8 mouse cellular contexts compared by ENCODE assay signal in the genomic region with DNA sequence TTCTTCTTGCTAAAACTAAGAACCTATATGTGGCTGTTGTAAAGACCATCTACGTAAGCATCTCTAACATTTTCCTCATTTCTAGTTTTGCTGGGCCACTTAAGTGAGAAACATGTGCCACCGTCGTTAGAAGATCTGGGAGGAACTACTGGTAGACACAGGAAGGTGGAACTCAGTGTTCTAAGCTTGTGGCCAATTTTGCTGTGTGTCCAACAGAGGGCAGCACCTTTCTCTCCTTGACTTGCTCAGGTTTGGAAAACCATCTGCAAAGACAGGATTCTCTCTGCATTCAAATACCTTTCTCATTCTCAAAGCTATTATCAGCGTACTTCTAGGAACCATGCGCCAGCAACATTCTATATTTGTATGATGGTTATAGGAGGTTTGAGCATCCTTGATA.
A peak's percentile ranks its signal among the peaks of the same experiment; 100 is the strongest.
DNase-seq lines count a peak whose midpoint lies in the region; ATAC-seq and TF ChIP-seq lines count a peak whose summit lies in the region.

No protein-coding gene starts in this region.

- H3K4me1 ChIP-seq in E14TG2a.4 (replicated peaks; ENCODE audit: low read depth, low read length) = peaks cover 3% of the 10 kb centered on the region; the same call in 1 of the 2 replicates
- H3K4me1 ChIP-seq in forebrain, embryonic 14.5 days (ENCODE audit: control insufficient read depth, insufficient read depth, low read length) = no peaks in the 10 kb centered on the region
- H3K4me1 ChIP-seq in midbrain, embryonic 11.5 days (ENCODE audit: control insufficient read depth, insufficient read depth, low read length) = no peaks in the 10 kb centered on the region

- H3K27ac ChIP-seq in forebrain, embryonic 14.5 days (ENCODE audit: low read depth, low read length) = no peak overlapping the region
- H3K27ac ChIP-seq in midbrain, embryonic 11.5 days (ENCODE audit: low read depth, low read length) = no peak overlapping the region

- no peaks in the 10 kb centered on the region for H3K27me3 ChIP-seq in E14TG2a.4 (ENCODE audit: insufficient read depth, low read length)
- no peaks in the 10 kb centered on the region for H3K27me3 ChIP-seq in forebrain, embryonic 14.5 days (replicated peaks; ENCODE audit: control insufficient read depth, insufficient read depth, low read length)
- H3K27me3 ChIP-seq in midbrain, embryonic 11.5 days (ENCODE audit: control insufficient read depth, insufficient read depth, low read length) = no peaks in the 10 kb centered on the region

- peak; percentile 63 for TF ChIP-seq CTCF in E14TG2a.4 (conservative IDR thresholded peaks at IDR 0.05; ENCODE audit: low read length)

- no peaks in the 10 kb centered on the region for H3K36me3 ChIP-seq in E14TG2a.4 (ENCODE audit: insufficient read depth, low read length)
- H3K36me3 ChIP-seq in forebrain, embryonic 14.5 days (ENCODE audit: control insufficient read depth, insufficient read depth, low read length) = no peaks in the 10 kb centered on the region
- no peaks in the 10 kb centered on the region for H3K36me3 ChIP-seq in midbrain, embryonic 11.5 days (ENCODE audit: control insufficient read depth, insufficient read depth, low read length)

- intact Hi-C loops in heart, postnatal 10 days (cut with DNase I) = loop anchor here (2.0 to 5.0 kb wide), 3 partner anchors 133 to 723 kb away; no protein-coding TSS in a partner anchor

- no peaks in the 10 kb centered on the region for H3K9me3 ChIP-seq in E14TG2a.4 (ENCODE audit: low read length)
- no peaks in the 10 kb centered on the region for H3K9me3 ChIP-seq in forebrain, embryonic 14.5 days (replicated peaks; ENCODE audit: control insufficient read depth, low read length)
- H3K9me3 ChIP-seq in midbrain, embryonic 11.5 days (ENCODE audit: control insufficient read depth, low read length) = no peaks in the 10 kb centered on the region

- no peak overlapping the region for H3K4me2 ChIP-seq in forebrain, embryonic 14.5 days (ENCODE audit: low read length)
- no peak overlapping the region for H3K4me2 ChIP-seq in midbrain, embryonic 11.5 days

- ATAC-seq in forebrain, embryonic 14.5 days = peak; percentile 50; the same call in 1 of the 2 replicates
- 0 out of 2 replicates have a peak, but pooled peaks have one; percentile 54 for ATAC-seq in midbrain, embryonic 11.5 days (ENCODE audit: low FRiP score)

- H3K9ac ChIP-seq in forebrain, embryonic 14.5 days (ENCODE audit: low read length) = no peak overlapping the region
- H3K9ac ChIP-seq in midbrain, embryonic 11.5 days (ENCODE audit: low read length) = no peak overlapping the region

- WGBS in forebrain, embryonic 14.5 days = 31% methylated on average over 5 of the region's 5 CpGs
- 38% methylated on average over 5 of the region's 5 CpGs for WGBS in midbrain, embryonic 11.5 days

- peak; percentile 34 to 67 for DNase-seq in heart, postnatal 10 days
- no peak for DNase-seq in heart, adult 8-10 months (ENCODE audit: low spot score)
- DNase-seq in c-Kit-positive CD71-positive TER-119-positive erythroid progenitor cells, embryonic 14.5 days (ENCODE audit: low spot score) = peak; percentile 1
- DNase-seq in forebrain, embryonic 14.5 days (ENCODE audit: low spot score) = peak; percentile 83
- DNase-seq in layer of hippocampus, postnatal 14 days (ENCODE audit: low spot score in 2 of 2) = peak; percentile 41 to 71
- DNase-seq in midbrain, embryonic 11.5 days (ENCODE audit: low spot score, missing footprints) = peak; percentile 91
- DNase-seq in urinary bladder, adult 2 months (ENCODE audit: low spot score) = no peak

- no peak overlapping the region for H3K4me3 ChIP-seq in E14TG2a.4 (replicated peaks; ENCODE audit: low read length)
- no peak overlapping the region for H3K4me3 ChIP-seq in forebrain, embryonic 14.5 days (ENCODE audit: low read depth, low read length)
- H3K4me3 ChIP-seq in midbrain, embryonic 11.5 days (ENCODE audit: low read depth, low read length) = no peak overlapping the region

Comparison
In these comparisons a context has a peak if more than half of its experiments do, and no peak if none do; other contexts are left out.
1. DNase-seq: peak in heart, postnatal 10 days (2 of 2), c-Kit-positive CD71-positive TER-119-positive erythroid progenitor cells, embryonic 14.5 days (single experiment), forebrain, embryonic 14.5 days (single experiment), layer of hippocampus, postnatal 14 days (2 of 2) and midbrain, embryonic 11.5 days (single experiment); none in heart, adult 8-10 months (single experiment) and urinary bladder, adult 2 months (single experiment).